Mouse (Mus musculus) retina, postnatal 1 day (tissue): ENCODE measurements around the gene Fat4.

Source experiments
- DNase-seq: peaks from one replicate; pipeline ENCODE4 v3.0.0-alpha.2; 2012

Gene Fat4

GRCm38 (mm10) chr3:38967480-38967879 lies 80.7 kb downstream of the Fat4 start:
- no peak for DNase-seq

GRCm38 (mm10) chr3:38986379-38986778 lies 99.6 kb downstream of the Fat4 start:
- no peak for DNase-seq

GRCm38 (mm10) chr3:38989181-38989580 lies 102.4 kb downstream of the Fat4 start:
- no peak for DNase-seq

GRCm38 (mm10) chr3:39000011-39000410 lies 113.3 kb downstream of the Fat4 start:
- DNase-seq = no peak

GRCm38 (mm10) chr3:39010544-39010943 lies 123.8 kb downstream of the Fat4 start:
- peak; percentile 64 for DNase-seq

- DNase-seq = no peak
These were observed 130.9 kb downstream of the Fat4 start for GRCm38 (mm10) chr3:39017633-39018032.

GRCm38 (mm10) chr3:39036113-39036512 lies 149.4 kb downstream of the Fat4 start:
- DNase-seq = no peak

- DNase-seq = no peak
These were observed 159.7 kb downstream of the Fat4 start for GRCm38 (mm10) chr3:39046425-39046824.

- DNase-seq = peak; percentile 14
These were observed 161.0 kb downstream of the Fat4 start for GRCm38 (mm10) chr3:39047621-39048303.

GRCm38 (mm10) chr3:39048304-39048667 lies 161.5 kb downstream of the Fat4 start:
- peak; percentile 14 for DNase-seq

- no peak for DNase-seq
These were observed 163.4 kb downstream of the Fat4 start for GRCm38 (mm10) chr3:39050130-39050529.

GRCm38 (mm10) chr3:39053072-39053471 lies 166.3 kb downstream of the Fat4 start:
- DNase-seq = peak; percentile 94
